Comparison of ENCODE assay signal across 5 mouse cellular contexts in the genomic region with DNA sequence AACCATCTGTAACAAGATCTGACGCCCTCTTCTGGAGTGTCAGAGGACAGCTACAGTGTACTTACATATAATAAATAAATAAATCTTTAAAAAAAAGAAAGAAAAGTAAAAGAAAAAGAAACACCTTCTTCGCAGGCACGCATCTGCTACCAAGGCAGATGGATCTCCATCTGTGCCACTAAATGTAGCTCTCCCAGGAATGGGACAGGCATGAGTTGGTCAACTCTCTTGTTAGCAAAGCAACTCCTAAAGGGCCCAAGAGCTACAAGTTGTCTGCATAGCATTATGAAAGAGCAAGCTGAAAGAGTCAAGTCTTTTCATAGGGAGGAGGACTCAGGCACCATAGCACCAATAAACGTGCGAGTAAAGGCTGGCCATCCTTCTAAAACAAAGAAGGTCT.
"Had no signal": no experiment of that assay in that cellular context is flagged by ENCODE, and none has a peak within 500 bp of the region (broad histone marks: within the 10 kb centered on the region; RNA-seq: fewer than 3 reads in every experiment).

No protein-coding gene starts in this region.

- DNase-seq: kidney, adult 8-10 months; kidney, postnatal 25 days; lung, adult 2 months; lung, postnatal 36 days; thymus, postnatal 36 days had no signal
